In genomic region chr3:52711133-52711532, GRCm38 (mm10) we compare ENCODE assay signal across 35 mouse cellular contexts.
DNase-seq lines count a peak whose midpoint lies in the region; ATAC-seq and TF ChIP-seq lines count a peak whose summit lies in the region.
"Had no signal": no experiment of that assay in that cellular context is flagged by ENCODE, and none has a peak within 500 bp of the region (broad histone marks: within the 10 kb centered on the region; RNA-seq: fewer than 3 reads in every experiment).

No protein-coding gene starts in this region.

- H3K4me2 ChIP-seq in kidney, embryonic 15.5 days: no peak overlapping the region
- H3K4me2 ChIP-seq in intestine, embryonic 16.5 days (ENCODE audit: low read depth, low read length): no peak overlapping the region
- H3K4me2 ChIP-seq in stomach, postnatal 0 days (replicated peaks; ENCODE audit: low read depth): no peak overlapping the region
- H3K4me2 ChIP-seq: embryonic facial prominence, embryonic 13.5 days; heart, embryonic 13.5 days; limb, embryonic 13.5 days; liver, embryonic 12.5 days; midbrain, embryonic 12.5 days; neural tube, embryonic 12.5 days had no signal

- 0 out of 2 replicates have a peak, but pooled peaks cover 4% of the 10 kb centered on the region for H3K4me1 ChIP-seq in kidney, embryonic 15.5 days
- no peaks in the 10 kb centered on the region for H3K4me1 ChIP-seq in intestine, embryonic 16.5 days (ENCODE audit: control insufficient read depth, insufficient read depth, low read length)
- no peaks in the 10 kb centered on the region for H3K4me1 ChIP-seq in stomach, postnatal 0 days (replicated peaks; ENCODE audit: control insufficient read depth, insufficient read depth)
- 0 out of 2 replicates have a peak, but pooled peaks cover 3% of the 10 kb centered on the region for H3K4me1 ChIP-seq in heart, embryonic 10.5 days
- H3K4me1 ChIP-seq: embryonic facial prominence, embryonic 13.5 days; forebrain, embryonic 10.5 days; limb, embryonic 13.5 days; liver, embryonic 12.5 days; megakaryocyte, embryonic 14.5 days; midbrain, embryonic 12.5 days; neural tube, embryonic 12.5 days had no signal

- no peaks in the 10 kb centered on the region for H3K36me3 ChIP-seq in kidney, embryonic 15.5 days
- H3K36me3 ChIP-seq in intestine, embryonic 16.5 days (ENCODE audit: control insufficient read depth, insufficient read depth, low read length): no peaks in the 10 kb centered on the region
- no peaks in the 10 kb centered on the region for H3K36me3 ChIP-seq in stomach, postnatal 0 days (ENCODE audit: control insufficient read depth, insufficient read depth, low read length)
- H3K36me3 ChIP-seq in heart, embryonic 10.5 days: no peaks in the 10 kb centered on the region
- H3K36me3 ChIP-seq: embryonic facial prominence, embryonic 13.5 days; forebrain, embryonic 10.5 days; G1E; heart, embryonic 13.5 days; hindbrain, embryonic 10.5 days; limb, embryonic 13.5 days; liver, embryonic 12.5 days; midbrain, embryonic 12.5 days; neural tube, embryonic 12.5 days had no signal

- no peak for TF ChIP-seq CTCF in stomach, postnatal 0 days (IDR thresholded peaks at IDR 0.05; ENCODE audit: low read depth)

- peak; percentile 70; the same call in 1 of the 2 replicates for ATAC-seq in kidney, embryonic 15.5 days (replicated peaks; ENCODE audit: low FRiP score)
- peak; percentile 46; the same call in 1 of the 2 replicates for ATAC-seq in intestine, embryonic 16.5 days
- ATAC-seq in stomach, postnatal 0 days (ENCODE audit: low FRiP score, low TSS enrichment): peak; percentile 84
- ATAC-seq: forebrain, embryonic 16.5 days; hindbrain, embryonic 16.5 days; liver, embryonic 12.5 days; lung, postnatal 0 days had no signal

- no peaks in the 10 kb centered on the region for H3K27me3 ChIP-seq in kidney, embryonic 15.5 days
- H3K27me3 ChIP-seq in intestine, embryonic 16.5 days (replicated peaks; ENCODE audit: control insufficient read depth, insufficient read depth, low read length): no peaks in the 10 kb centered on the region
- H3K27me3 ChIP-seq in stomach, postnatal 0 days (ENCODE audit: control insufficient read depth, insufficient read depth, low read length): no peaks in the 10 kb centered on the region
- no peaks in the 10 kb centered on the region for H3K27me3 ChIP-seq in heart, embryonic 10.5 days (ENCODE audit: insufficient read depth, poor library complexity, severe bottlenecking)
- H3K27me3 ChIP-seq: CH12.LX; embryonic facial prominence, embryonic 13.5 days; heart, embryonic 13.5 days; limb, embryonic 13.5 days; liver, embryonic 12.5 days; midbrain, embryonic 12.5 days; neural tube, embryonic 12.5 days had no signal

- peak; percentile 74 for DNase-seq in heart, adult 11 months
- no peak for DNase-seq in heart, postnatal 36 days
- no peak for DNase-seq in kidney, postnatal 10 days
- DNase-seq in stomach, postnatal 0 days (ENCODE audit: low spot score): peak; percentile 37
- DNase-seq in left cerebral cortex, postnatal 4 days: no peak
- no peak for DNase-seq in heart, embryonic 10.5 days (ENCODE audit: low spot score)
- DNase-seq: adrenal gland, postnatal 25 days; cerebellum, adult 18-20 months; cerebellum, postnatal 10 days; gastrocnemius, adult 2 months; gastrocnemius, postnatal 36 days; heart, adult 2 months; heart, postnatal 10 days; lung, adult 18-20 months; lung, postnatal 4 days; thymus, adult 2 months; thymus, postnatal 36 days had no signal

- H3K27ac ChIP-seq in kidney, embryonic 15.5 days: no peak overlapping the region
- no peak overlapping the region for H3K27ac ChIP-seq in intestine, embryonic 16.5 days (ENCODE audit: low read length)
- H3K27ac ChIP-seq in stomach, postnatal 0 days (replicated peaks): no peak overlapping the region
- no peak overlapping the region for H3K27ac ChIP-seq in heart, embryonic 10.5 days
- H3K27ac ChIP-seq: embryonic facial prominence, embryonic 13.5 days; forebrain, embryonic 10.5 days; heart, adult 2 months; heart, embryonic 13.5 days; hindbrain, embryonic 10.5 days; left cerebral cortex, adult 2 months; limb, embryonic 13.5 days; liver, embryonic 12.5 days; midbrain, embryonic 12.5 days; neural tube, embryonic 12.5 days had no signal

- WGBS in kidney, embryonic 15.5 days: 49% methylated on average over 9 of the region's 9 CpGs
- 47% methylated on average over 9 of the region's 9 CpGs for WGBS in intestine, embryonic 16.5 days
- 44% methylated on average over 9 of the region's 9 CpGs for WGBS in stomach, postnatal 0 days
- WGBS in heart, embryonic 10.5 days: 69% methylated on average over 9 of the region's 9 CpGs

- TF ChIP-seq EP300 in stomach, postnatal 0 days (optimal IDR thresholded peaks at IDR 0.05): no peak

- no peak overlapping the region for H3K4me3 ChIP-seq in kidney, embryonic 15.5 days (replicated peaks)
- H3K4me3 ChIP-seq in intestine, embryonic 16.5 days (ENCODE audit: low read length): no peak overlapping the region
- no peak overlapping the region for H3K4me3 ChIP-seq in stomach, postnatal 0 days (ENCODE audit: low read depth, low read length)
- H3K4me3 ChIP-seq in heart, embryonic 10.5 days: no peak overlapping the region
- H3K4me3 ChIP-seq: embryonic facial prominence, embryonic 13.5 days; forebrain, embryonic 10.5 days; gastrocnemius, adult 2 months; heart, adult 2 months; heart, embryonic 13.5 days; hindbrain, embryonic 10.5 days; left cerebral cortex, adult 2 months; limb, embryonic 13.5 days; liver, embryonic 12.5 days; megakaryocyte, embryonic 14.5 days; midbrain, embryonic 12.5 days; myocyte; neural tube, embryonic 12.5 days had no signal

- no peaks in the 10 kb centered on the region for H3K9me3 ChIP-seq in kidney, embryonic 15.5 days (replicated peaks)
- H3K9me3 ChIP-seq in intestine, embryonic 16.5 days (ENCODE audit: control insufficient read depth, low read length): no peaks in the 10 kb centered on the region
- no peaks in the 10 kb centered on the region for H3K9me3 ChIP-seq in stomach, postnatal 0 days (ENCODE audit: control insufficient read depth, low read length)
- H3K9me3 ChIP-seq in heart, embryonic 10.5 days: no peaks in the 10 kb centered on the region
- H3K9me3 ChIP-seq: embryonic facial prominence, embryonic 13.5 days; forebrain, embryonic 10.5 days; heart, embryonic 13.5 days; hindbrain, embryonic 10.5 days; limb, embryonic 13.5 days; liver, embryonic 12.5 days; megakaryocyte, embryonic 14.5 days; midbrain, embryonic 12.5 days; neural tube, embryonic 12.5 days had no signal

- intact Hi-C loops in heart, postnatal 36 days (cut with DNase I): no loop called here
- intact Hi-C loops in left cerebral cortex, postnatal 4 days (cut with DNase I): no loop called here

- no peak overlapping the region for H3K9ac ChIP-seq in kidney, embryonic 15.5 days
- H3K9ac ChIP-seq in intestine, embryonic 16.5 days (ENCODE audit: low read depth, low read length): no peak overlapping the region
- no peak overlapping the region for H3K9ac ChIP-seq in stomach, postnatal 0 days (ENCODE audit: low read length)
- H3K9ac ChIP-seq: embryonic facial prominence, embryonic 13.5 days; heart, embryonic 13.5 days; limb, embryonic 13.5 days; liver, embryonic 12.5 days; midbrain, embryonic 12.5 days; neural tube, embryonic 12.5 days had no signal

Comparison
In these comparisons a context has a peak if more than half of its experiments do, and no peak if none do; other contexts are left out.
1. DNase-seq: peak in heart, adult 11 months (single experiment) and stomach, postnatal 0 days (single experiment); none in heart, postnatal 36 days (0 of 2), kidney, postnatal 10 days (single experiment), left cerebral cortex, postnatal 4 days (single experiment) and heart, embryonic 10.5 days (single experiment).
2. Peak in every context shown above with its lines, with median percentiles within 50 percentile points of each other: ATAC-seq.